Mouse (Mus musculus) testis, adult 2 months (tissue): Measurements from ENCODE around the gene Pbxip1.

ENCODE experiments used
- CTCF ChIP-seq: fragments of 200-500 bp; IDR thresholded peaks from 2 replicates; pipeline ENCODE4 v1.5.1; 2012; ENCODE audit warnings: low read depth, mild to moderate bottlenecking, inconsistent platforms, low read length, moderate library complexity; ENCODE audit not compliant: control insufficient read depth, insufficient read depth, insufficient replicate concordance
- POLR2A ChIP-seq: fragments of 200-500 bp; IDR thresholded peaks from 2 replicates; pipeline ENCODE4 v1.6.1; 2012; ENCODE audit warnings: low read depth, mild to moderate bottlenecking, inconsistent platforms, low read length, moderate library complexity; ENCODE audit not compliant: control insufficient read depth

DNA sequence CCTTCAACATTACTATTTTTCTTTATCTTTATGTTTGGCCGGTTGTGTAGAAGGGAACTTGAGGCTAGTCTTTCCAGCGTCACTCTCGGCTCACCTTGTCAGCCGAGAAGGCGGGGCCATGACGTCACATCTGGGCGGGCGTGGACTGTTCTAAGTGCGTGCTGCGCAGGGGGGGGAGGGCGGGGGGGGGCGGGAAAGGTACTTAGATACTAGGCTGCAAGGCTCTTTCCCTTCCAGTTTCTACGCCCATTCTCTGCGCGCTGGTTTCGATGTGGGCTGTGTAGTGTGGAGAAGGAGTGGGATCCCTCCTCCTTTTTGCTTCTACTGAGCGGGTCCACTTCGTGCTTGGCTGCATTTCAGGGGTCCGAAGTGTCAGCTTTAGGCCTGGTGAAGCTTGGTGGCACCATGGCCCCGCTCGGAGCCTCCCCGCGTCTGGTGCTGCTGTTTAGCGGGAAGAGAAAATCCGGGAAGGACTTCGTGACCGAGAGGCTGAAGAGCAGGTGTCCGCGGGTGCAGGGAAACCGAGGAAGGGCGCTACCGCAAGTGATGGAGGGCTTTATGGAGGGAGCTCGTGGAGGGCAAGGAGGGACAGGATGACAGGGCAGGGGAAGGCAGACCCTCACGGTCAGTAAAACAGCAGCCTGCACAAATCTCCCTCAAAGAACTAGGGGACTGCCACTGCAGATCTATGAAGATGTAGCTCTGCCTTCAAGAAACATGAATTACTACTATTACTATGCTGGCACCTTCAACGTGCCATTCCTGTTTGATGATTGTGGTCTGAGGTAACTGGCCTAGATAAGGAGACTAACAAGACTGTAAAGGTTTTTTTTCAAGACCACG, 22.7 kb downstream of the Pbxip1 start:
- TF ChIP-seq CTCF = no peak
- TF ChIP-seq POLR2A = 0 out of 2 replicates have a peak, but pooled peaks have one; percentile 17
